7 mouse cellular contexts compared by ENCODE assay signal in genomic region chr13:91697011-91697410, GRCm38 (mm10). TPM values are rescaled to one million over a fixed set of nuclear protein-coding genes. Genes with fewer than 3 reads are reported as not detected.
DNase-seq lines count a peak whose midpoint lies in the region; ATAC-seq and TF ChIP-seq lines count a peak whose summit lies in the region.

No protein-coding gene starts in this region.

- H3K4me2 ChIP-seq in liver, postnatal 0 days (ENCODE audit: low read depth, low read length), result no peak overlapping the region

- TF ChIP-seq POLR2A in liver, adult 2 months (IDR thresholded peaks at IDR 0.05; ENCODE audit: extremely low read depth, insufficient read depth, low read length), result no peak

- peak; percentile 51 for DNase-seq in liver, adult 2 months (ENCODE audit: extremely low read depth, low read depth, low spot score)
- DNase-seq in liver (no peak), MEL-GATA-1-ER (ENCODE audit: extremely low read depth, low read depth) (peak; percentile 32)
- DNase-seq in cerebellum, adult 9-11 months, result peak; percentile 10
- DNase-seq in heart, postnatal 4 days, result peak; percentile 53
- DNase-seq in liver, postnatal 0 days, result no peak
- DNase-seq in right cerebral cortex, postnatal 4 days, result peak; percentile 27

- TF ChIP-seq EP300 in liver, postnatal 0 days (IDR thresholded peaks at IDR 0.05; ENCODE audit: low read depth), result no peak

- peak; percentile 40 for ATAC-seq in liver, postnatal 0 days

- no peaks in the 10 kb centered on the region for H3K36me3 ChIP-seq in liver, adult 2 months (ENCODE audit: control insufficient read depth, insufficient read depth, low read length)
- H3K36me3 ChIP-seq in liver, postnatal 0 days (replicated peaks; ENCODE audit: insufficient read depth, low read length), result 0 out of 2 replicates have a peak, but pooled peaks cover 3% of the 10 kb centered on the region

- H3K79me2 ChIP-seq in liver, adult 2 months (ENCODE audit: control insufficient read depth, insufficient read depth, low read length), result no peaks in the 10 kb centered on the region

- WGBS in liver, adult 2 months, result 18% methylated on average over 3 of the region's 3 CpGs
- 39% methylated on average over 3 of the region's 3 CpGs for WGBS in liver, postnatal 0 days (ENCODE audit: insufficient replicate concordance)

- peak; percentile 29; the same call in 1 of the 2 replicates for TF ChIP-seq CTCF in liver, adult 2 months (IDR thresholded peaks at IDR 0.05; ENCODE audit: low read depth, low read length)
- peak; percentile 72 for TF ChIP-seq CTCF in liver, postnatal 0 days (IDR thresholded peaks at IDR 0.05; ENCODE audit: low read depth)

- H3K4me1 ChIP-seq in liver, adult 2 months (ENCODE audit: control insufficient read depth, insufficient read depth, low read length), result no peaks in the 10 kb centered on the region
- no peaks in the 10 kb centered on the region for H3K4me1 ChIP-seq in liver, postnatal 0 days (ENCODE audit: insufficient read depth)

- no peaks in the 10 kb centered on the region for H3K9me3 ChIP-seq in liver, postnatal 0 days (ENCODE audit: low read length)

- no peak overlapping the region for H3K4me3 ChIP-seq in liver, adult 2 months (ENCODE audit: insufficient read depth, low read depth, low read length)
- H3K4me3 ChIP-seq in liver, postnatal 0 days (ENCODE audit: low read depth, low read length), result no peak overlapping the region

- no peak overlapping the region for H3K27ac ChIP-seq in liver, adult 2 months (replicated peaks; ENCODE audit: insufficient read depth, low read depth, low read length)
- H3K27ac ChIP-seq in liver, postnatal 0 days (ENCODE audit: low read depth), result no peak overlapping the region

- H3K27me3 ChIP-seq in liver, adult 2 months (ENCODE audit: control insufficient read depth, insufficient read depth, low read length), result no peaks in the 10 kb centered on the region
- no peaks in the 10 kb centered on the region for H3K27me3 ChIP-seq in liver, postnatal 0 days (ENCODE audit: insufficient read depth, low read length)

- H3K9ac ChIP-seq in liver, adult 2 months (ENCODE audit: low read depth, low read length), result no peak overlapping the region
- H3K9ac ChIP-seq in liver, postnatal 0 days (replicated peaks), result no peak overlapping the region

RNA-seq across cellular contexts. Expression of gene Acot12, which starts 44.3 kb away (rescaled TPM):
- total RNA-seq in liver, adult 2 months (2014; rRNA removed), result 104 and 121 TPM in 2 replicates
- polyA plus RNA-seq in liver, adult 2 months (2012; rRNA removed), result 57.1 and 58.8 TPM in 2 replicates
- not detected for total RNA-seq in heart, postnatal 4 days (2021)
- polyA plus RNA-seq in liver, postnatal 0 days (2015; fragmentation: Nextera tagmentation; extraction: Ambion mirVana), result 30.0 TPM in 2 replicates

Comparison
In these comparisons a context has a peak if more than half of its experiments do, and no peak if none do; other contexts are left out.
1. DNase-seq: peak in liver, adult 2 months (single experiment), MEL-GATA-1-ER (single experiment), cerebellum, adult 9-11 months (single experiment), heart, postnatal 4 days (single experiment) and right cerebral cortex, postnatal 4 days (single experiment); none in liver (single experiment) and liver, postnatal 0 days (single experiment).
2. RNA of gene Acot12, which starts 44.3 kb away (total RNA-seq): 104 to 121 TPM in liver, adult 2 months; not detected in heart, postnatal 4 days; every median in the first group is over 10 times any median in the second.